Mouse (Mus musculus): ENCODE measurements around the gene Isca2.

DNA sequence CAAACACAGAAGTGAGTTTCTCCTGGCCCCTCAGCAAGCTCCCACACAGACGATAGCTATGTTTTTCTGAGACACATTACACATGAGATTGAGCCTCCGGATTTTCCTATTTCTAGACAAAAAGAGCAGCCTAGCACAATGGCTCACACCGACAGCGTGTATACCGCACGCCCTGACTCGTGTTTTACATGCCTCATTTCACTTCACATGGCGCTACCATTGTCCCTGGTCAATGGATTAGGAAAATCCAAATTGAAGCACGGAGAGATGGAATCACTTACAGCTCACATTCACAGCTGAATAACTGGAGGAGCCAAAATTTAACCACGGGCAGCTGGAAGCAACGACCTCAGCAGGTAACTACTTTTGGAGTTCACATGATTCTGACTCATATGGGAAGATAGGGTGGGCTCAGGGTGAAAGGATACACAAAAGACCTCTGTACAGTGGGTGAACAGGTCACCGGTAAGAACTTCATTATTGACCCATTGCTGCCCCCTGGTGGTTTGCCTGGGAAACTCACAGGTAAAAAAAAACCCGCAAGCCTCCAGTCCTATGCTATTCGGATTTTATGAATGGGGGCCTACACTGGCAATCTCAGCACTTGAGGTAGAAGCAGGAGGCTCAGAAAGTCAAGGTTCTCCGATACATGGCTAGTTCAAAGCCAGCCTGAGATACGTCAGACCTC is 17.9 kb upstream of the Isca2 start:
- TF ChIP-seq FLI1 (IDR thresholded peaks at IDR 0.05; ENCODE audit: low read length): no peak
- no peak for TF ChIP-seq GATA1 (IDR thresholded peaks at IDR 0.05; ENCODE audit: borderline replicate concordance, low read length)
